Mouse (Mus musculus): ENCODE data around the gene Amer3. TPM values are rescaled to one million over a fixed set of nuclear protein-coding genes. Genes with fewer than 3 reads are reported as not detected.

Amer3 gene
- total and polyA plus RNA-seq, 3 experiments = not detected

DNA sequence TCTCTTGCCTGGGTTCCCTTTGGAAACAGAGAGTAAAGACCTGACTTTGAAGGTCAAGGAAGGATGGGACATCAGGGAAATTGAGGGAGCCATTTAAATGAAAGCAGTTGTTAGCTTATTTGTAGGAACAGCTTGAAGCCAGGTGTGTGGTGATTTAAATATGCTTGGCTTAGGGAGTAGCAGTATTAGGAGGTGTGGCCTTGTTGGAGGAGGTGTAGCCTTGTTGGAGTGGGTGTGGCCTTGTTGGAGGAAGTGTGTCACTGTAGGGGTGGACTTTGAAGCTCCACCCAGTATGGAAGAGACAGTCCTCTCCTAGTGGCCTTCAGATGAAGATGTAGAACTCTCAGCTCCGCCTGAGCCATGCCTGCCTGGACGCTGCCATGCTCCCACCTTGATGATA, 9.6 kb upstream of the Amer3 start:
- Histone ChIP-seq H3K4me3 (ENCODE audit: control insufficient read depth in 1 of 2, insufficient read depth in 1 of 2, low read depth in 2 of 2, low read length in 2 of 2) (no peak overlapping the region), H3K36me3 (ENCODE audit: control insufficient read depth in 1 of 2, insufficient read depth in 2 of 2, low read length in 2 of 2) (no peaks in the 10 kb centered on the region), H3K9me3 (replicated peaks; ENCODE audit: insufficient read depth, low read length) (no peaks in the 10 kb centered on the region), H3K4me1 (ENCODE audit: control insufficient read depth in 1 of 2, insufficient read depth in 2 of 2, low read length in 2 of 2) (no peaks in the 10 kb centered on the region), H3K27ac (ENCODE audit: control insufficient read depth, low read depth, low read length) (no peak overlapping the region), H3K79me2 (ENCODE audit: control insufficient read depth, insufficient read depth, low read length, poor library complexity) (no peaks in the 10 kb centered on the region), H3K27me3 (ENCODE audit: control insufficient read depth in 1 of 2, insufficient read depth in 2 of 2, low read length in 2 of 2) (no peaks in the 10 kb centered on the region), H3K9ac (ENCODE audit: control insufficient read depth, low read depth, low read length, poor library complexity, severe bottlenecking) (no peak overlapping the region)
- no peak for DNase-seq (ENCODE audit: low read depth, low spot score)
- TF ChIP-seq BHLHE40 (IDR thresholded peaks at IDR 0.05; ENCODE audit: borderline replicate concordance, low read depth, low read length) = no peak
- no peak for TF ChIP-seq NRF1 (IDR thresholded peaks at IDR 0.05; ENCODE audit: insufficient read depth, low read depth, low read length, poor library complexity, severe bottlenecking)
- TF ChIP-seq ZNF384 (IDR thresholded peaks at IDR 0.05; ENCODE audit: low read depth, low read length) = no peak
- no peak for TF ChIP-seq NELFE (IDR thresholded peaks at IDR 0.05; ENCODE audit: low read depth, low read length)
- TF ChIP-seq ZMIZ1 (IDR thresholded peaks at IDR 0.05; ENCODE audit: low read depth, low read length) = no peak

DNA sequence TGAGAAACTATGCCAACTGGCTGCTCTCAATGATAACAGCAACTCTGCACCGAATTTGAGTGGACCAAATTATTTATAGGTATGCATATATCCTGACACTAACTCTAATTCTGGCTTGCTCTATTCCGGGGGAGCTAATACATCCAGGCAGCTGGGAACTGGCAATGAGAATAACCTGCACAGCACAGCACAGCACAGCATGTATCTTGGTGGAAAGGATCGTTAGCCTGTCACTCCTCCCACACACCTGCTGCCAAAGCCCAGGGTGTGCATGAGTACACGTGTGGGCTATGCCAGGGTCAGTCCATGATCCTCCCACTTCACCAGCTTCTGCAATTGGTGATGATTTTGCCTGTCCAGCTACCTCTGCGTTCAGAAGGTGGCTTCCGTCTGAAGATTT, 8.0 kb upstream of the Amer3 start:
- no peaks in the 10 kb centered on the region for H3K79me2 ChIP-seq (ENCODE audit: control insufficient read depth, insufficient read depth, low read length, poor library complexity)
- no peak overlapping the region for H3K27ac ChIP-seq (ENCODE audit: control insufficient read depth, low read depth, low read length)
- no peaks in the 10 kb centered on the region for H3K4me1 ChIP-seq (ENCODE audit: control insufficient read depth in 1 of 2, insufficient read depth in 2 of 2, low read length in 2 of 2)
- no peak overlapping the region for H3K9ac ChIP-seq (ENCODE audit: control insufficient read depth, low read depth, low read length, poor library complexity, severe bottlenecking)
- DNase-seq (ENCODE audit: low read depth, low spot score) = no peak
- H3K27me3 ChIP-seq (ENCODE audit: control insufficient read depth in 1 of 2, insufficient read depth in 2 of 2, low read length in 2 of 2) = no peaks in the 10 kb centered on the region
- H3K4me3 ChIP-seq (ENCODE audit: control insufficient read depth in 1 of 2, insufficient read depth in 1 of 2, low read depth in 2 of 2, low read length in 2 of 2) = no peak overlapping the region
- H3K9me3 ChIP-seq (replicated peaks; ENCODE audit: insufficient read depth, low read length) = no peaks in the 10 kb centered on the region
- TF ChIP-seq SMC3 (IDR thresholded peaks at IDR 0.05; ENCODE audit: low read depth, low read length) (no peak), ZKSCAN1 (IDR thresholded peaks at IDR 0.05; ENCODE audit: low read depth, low read length) (no peak), GABPA (IDR thresholded peaks at IDR 0.05; ENCODE audit: low read depth, low read length) (no peak), RAD21 (IDR thresholded peaks at IDR 0.05; ENCODE audit: low read depth, low read length) (no peak), UBTF (IDR thresholded peaks at IDR 0.05; ENCODE audit: borderline replicate concordance, insufficient read depth, low read depth, low read length) (no peak), ZMIZ1 (IDR thresholded peaks at IDR 0.05; ENCODE audit: low read depth, low read length) (no peak), EP300 (IDR thresholded peaks at IDR 0.05; ENCODE audit: low read depth in 1 of 2, low read length in 2 of 2) (no peak), E2F4 (IDR thresholded peaks at IDR 0.05; ENCODE audit: borderline replicate concordance, low read depth, low read length) (no peak), RCOR1 (IDR thresholded peaks at IDR 0.05; ENCODE audit: low read depth, low read length) (no peak), ZC3H11A (IDR thresholded peaks at IDR 0.05; ENCODE audit: low read depth, low read length) (no peak)
- H3K36me3 ChIP-seq (ENCODE audit: control insufficient read depth in 1 of 2, insufficient read depth in 2 of 2, low read length in 2 of 2) = no peaks in the 10 kb centered on the region

DNA sequence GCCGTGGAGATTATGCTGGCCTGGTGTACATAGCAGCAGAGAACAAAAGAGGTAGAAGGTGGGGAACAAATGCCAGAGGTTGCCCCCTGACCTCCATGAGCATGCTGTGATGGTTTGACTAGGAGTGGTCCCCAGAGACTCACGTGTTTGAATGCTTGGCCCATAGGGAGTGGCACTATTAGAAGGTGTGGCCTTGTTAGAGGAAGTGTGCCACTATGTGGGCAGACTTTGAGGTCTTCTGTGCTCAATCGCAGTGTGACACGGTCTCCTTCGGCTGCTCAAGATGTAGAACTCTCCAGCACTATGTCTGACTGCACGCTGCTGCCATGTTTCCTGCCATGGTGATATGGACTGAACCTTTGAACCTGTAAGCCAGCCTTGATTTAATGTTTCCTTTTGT, 6.2 kb upstream of the Amer3 start:
- H3K27me3 ChIP-seq (ENCODE audit: control insufficient read depth in 1 of 2, insufficient read depth in 2 of 2, low read length in 2 of 2) = no peaks in the 10 kb centered on the region
- no peaks in the 10 kb centered on the region for H3K4me1 ChIP-seq (ENCODE audit: control insufficient read depth in 1 of 2, insufficient read depth in 2 of 2, low read length in 2 of 2)
- no peak overlapping the region for H3K4me3 ChIP-seq (ENCODE audit: control insufficient read depth in 1 of 2, insufficient read depth in 1 of 2, low read depth in 2 of 2, low read length in 2 of 2)
- no peak overlapping the region for H3K9ac ChIP-seq (ENCODE audit: control insufficient read depth, low read depth, low read length, poor library complexity, severe bottlenecking)
- H3K27ac ChIP-seq (ENCODE audit: control insufficient read depth, low read depth, low read length) = no peak overlapping the region
- H3K79me2 ChIP-seq (ENCODE audit: control insufficient read depth, insufficient read depth, low read length, poor library complexity) = no peaks in the 10 kb centered on the region
- H3K36me3 ChIP-seq (ENCODE audit: control insufficient read depth in 1 of 2, insufficient read depth in 2 of 2, low read length in 2 of 2) = no peaks in the 10 kb centered on the region
- TF ChIP-seq ETS1 (IDR thresholded peaks at IDR 0.05; ENCODE audit: low read depth, low read length) (no peak), GATA1 (IDR thresholded peaks at IDR 0.05; ENCODE audit: low read depth, low read length) (no peak), CHD2 (IDR thresholded peaks at IDR 0.05; ENCODE audit: low read length) (no peak), MEF2A (IDR thresholded peaks at IDR 0.05; ENCODE audit: extremely low read depth, insufficient replicate concordance, low read depth, low read length, poor library complexity, severe bottlenecking) (no peak), EP300 (IDR thresholded peaks at IDR 0.05; ENCODE audit: low read depth in 1 of 2, low read length in 2 of 2) (no peak), CHD1 (IDR thresholded peaks at IDR 0.05; ENCODE audit: low read depth, low read length) (no peak), TBP (IDR thresholded peaks at IDR 0.05; ENCODE audit: low read depth, low read length) (no peak), USF2 (IDR thresholded peaks at IDR 0.05; ENCODE audit: borderline replicate concordance in 1 of 2, insufficient read depth in 1 of 2, low read depth in 1 of 2, low read length in 2 of 2) (no peak), ZC3H11A (IDR thresholded peaks at IDR 0.05; ENCODE audit: low read depth, low read length) (no peak), KAT2A (conservative IDR thresholded peaks at IDR 0.05; ENCODE audit: low read depth, low read length) (no peak), NELFE (IDR thresholded peaks at IDR 0.05; ENCODE audit: low read depth, low read length) (no peak), E2F4 (IDR thresholded peaks at IDR 0.05; ENCODE audit: borderline replicate concordance, low read depth, low read length) (no peak)
- no peaks in the 10 kb centered on the region for H3K9me3 ChIP-seq (replicated peaks; ENCODE audit: insufficient read depth, low read length)
- no peak for DNase-seq (ENCODE audit: low read depth, low spot score)
